Mouse (Mus musculus): ENCODE results near the gene Pnpla1.

GRCm38 (mm10) chr17:28871831-28872230, 13.6 kb downstream of the Pnpla1 start:
- no peak for TF ChIP-seq CTCF (IDR thresholded peaks at IDR 0.05)
- no peak for TF ChIP-seq POLR2A (IDR thresholded peaks at IDR 0.05; ENCODE audit: insufficient read depth, low read depth, low read length)
